Mouse (Mus musculus): ENCODE data around the gene Mapk11.

Gene Mapk11

DNA sequence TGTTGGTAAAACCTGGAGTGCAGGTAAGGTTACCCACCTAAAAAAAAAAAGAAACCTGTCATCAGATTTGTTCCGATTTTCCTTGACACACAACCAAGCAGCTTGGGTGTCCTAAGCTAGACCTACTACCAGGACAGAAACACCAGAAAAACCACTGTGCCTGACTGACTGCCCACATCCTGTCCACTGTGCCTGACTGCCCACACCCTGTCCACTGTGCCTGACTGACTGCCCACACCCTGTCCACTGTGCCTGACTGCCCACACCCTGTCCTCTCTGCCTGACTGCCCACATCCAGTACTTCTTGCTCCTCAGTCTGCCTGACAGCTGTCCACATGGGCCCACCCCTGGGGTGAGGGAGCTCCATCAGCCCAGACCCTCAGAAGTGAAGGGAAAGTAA, 42.5 kb downstream of the Mapk11 start:
- no peak for DNase-seq (ENCODE audit: extremely low spot score, low read depth, low spot score)

DNA sequence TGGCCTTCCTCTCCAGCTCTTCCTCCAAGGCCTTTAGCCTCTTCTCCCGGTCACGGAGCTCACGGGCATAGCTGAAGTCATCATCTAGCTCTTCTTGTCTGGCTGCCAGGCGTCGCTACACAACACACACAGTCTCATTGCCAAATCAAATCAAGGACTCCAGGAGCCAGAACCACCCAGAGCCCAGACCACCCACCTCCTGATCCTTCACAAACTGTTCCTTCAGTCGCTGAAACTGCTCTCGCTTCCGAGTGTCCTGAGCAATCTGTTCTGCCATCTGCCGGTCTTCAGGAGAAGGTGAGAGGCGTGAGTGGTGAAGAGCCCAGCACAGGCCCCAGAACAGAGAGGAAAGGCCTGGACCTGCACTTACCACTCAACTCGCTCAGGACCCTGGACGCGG, 43.4 kb downstream of the Mapk11 start:
- no peak for DNase-seq (ENCODE audit: extremely low spot score, low read depth, low spot score)

DNA sequence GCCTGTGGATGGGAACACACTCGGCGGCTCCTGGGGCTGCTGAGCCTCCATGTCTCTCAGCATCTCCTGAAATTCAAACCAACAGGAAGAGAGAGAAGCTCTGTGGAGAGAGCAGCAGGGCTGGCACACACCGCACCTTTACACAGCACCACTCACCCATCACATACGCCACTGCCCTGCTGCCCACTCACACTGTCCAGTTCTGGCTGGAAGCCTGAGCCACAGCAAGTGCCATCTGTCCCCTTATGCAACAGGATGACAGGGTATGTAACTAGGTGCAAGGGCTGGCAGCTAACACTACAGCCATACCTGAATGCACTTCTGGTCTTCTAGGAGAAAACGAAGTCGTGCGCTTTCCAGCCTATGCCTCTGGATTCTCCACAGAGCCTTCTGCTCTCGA, 45.0 kb downstream of the Mapk11 start:
- DNase-seq (ENCODE audit: extremely low spot score, low read depth, low spot score) = no peak

DNA sequence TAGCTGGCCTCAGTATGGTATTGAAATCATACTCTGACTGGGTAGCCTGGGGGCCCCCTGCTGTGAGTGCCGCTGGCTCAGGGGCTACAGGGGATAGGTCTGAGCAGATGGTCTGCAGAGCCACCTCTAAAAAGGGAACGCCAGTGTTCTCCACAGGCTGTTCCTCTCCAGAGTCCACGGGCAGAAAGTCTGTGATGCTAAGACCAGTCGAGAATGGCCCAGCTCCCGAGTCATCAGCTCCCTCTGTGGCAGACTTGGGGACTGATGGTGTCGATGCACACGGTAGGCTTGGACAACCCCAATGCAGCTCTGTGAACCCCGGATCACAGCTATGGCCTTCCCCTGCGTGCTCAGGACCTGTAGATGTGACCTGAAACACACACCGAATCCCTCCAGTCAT, 45.5 kb downstream of the Mapk11 start:
- no peak for DNase-seq (ENCODE audit: extremely low spot score, low read depth, low spot score)

DNA sequence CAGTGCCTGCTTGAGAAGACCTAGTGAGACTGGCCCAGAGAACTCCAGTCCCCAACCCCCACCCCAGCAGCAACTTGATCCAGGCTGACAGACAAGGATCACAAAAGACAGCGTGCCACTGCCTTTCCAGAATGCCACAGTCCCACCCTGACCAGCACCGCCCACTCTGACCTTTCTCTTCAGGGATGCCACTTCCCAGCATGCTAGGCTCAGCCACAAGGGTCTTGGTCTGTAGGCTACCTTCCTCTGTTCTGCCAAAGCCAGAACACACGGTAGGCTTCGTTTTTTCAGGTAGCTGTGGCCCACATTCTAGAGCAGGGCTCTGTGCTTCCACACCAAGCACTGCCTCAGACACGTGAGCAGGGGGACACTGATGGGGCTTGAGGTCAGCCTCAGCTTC, 46.8 kb downstream of the Mapk11 start:
- no peak for DNase-seq (ENCODE audit: extremely low spot score, low read depth, low spot score)

DNA sequence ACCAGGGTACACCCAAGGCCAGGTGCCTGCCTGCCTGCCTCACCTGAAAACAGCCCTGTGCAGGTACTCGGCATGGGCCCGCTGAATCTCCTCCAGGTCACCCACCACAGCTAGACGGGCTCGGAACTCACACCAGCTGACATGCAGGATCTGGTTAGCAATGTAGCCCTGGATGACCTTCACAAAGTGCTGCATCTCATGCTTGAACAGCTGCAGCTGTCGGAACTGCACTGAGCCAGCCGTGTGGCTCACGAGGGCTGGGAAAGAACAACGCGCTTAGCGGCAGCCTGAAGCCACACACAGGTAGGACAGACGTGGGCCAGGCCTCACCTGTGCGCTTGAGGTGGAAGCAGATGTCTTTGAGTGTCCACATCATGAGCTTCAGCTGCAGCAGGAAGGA, 48.6 kb downstream of the Mapk11 start:
- no peak for DNase-seq (ENCODE audit: extremely low spot score, low read depth, low spot score)

DNA sequence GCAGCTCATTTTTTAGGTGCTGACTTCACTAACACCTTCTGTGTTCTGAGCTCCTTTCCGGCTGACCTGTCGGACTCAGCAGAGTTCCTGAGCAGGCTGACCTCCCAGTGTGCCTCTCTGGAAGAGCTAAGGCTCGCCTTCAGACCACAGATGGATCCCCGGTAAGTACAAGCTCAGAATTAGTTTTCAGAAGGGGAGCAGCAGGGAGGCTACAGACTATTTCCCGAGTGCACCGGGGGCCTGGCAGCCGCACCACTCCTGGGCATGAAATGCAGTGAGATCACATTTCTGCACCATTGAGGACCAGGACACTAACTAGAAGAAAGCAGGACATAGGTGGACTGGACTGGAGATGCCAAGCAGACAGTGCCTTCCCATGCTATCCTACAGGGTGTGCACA, 50.8 kb downstream of the Mapk11 start:
- no peak for DNase-seq (ENCODE audit: extremely low spot score, low read depth, low spot score)

DNA sequence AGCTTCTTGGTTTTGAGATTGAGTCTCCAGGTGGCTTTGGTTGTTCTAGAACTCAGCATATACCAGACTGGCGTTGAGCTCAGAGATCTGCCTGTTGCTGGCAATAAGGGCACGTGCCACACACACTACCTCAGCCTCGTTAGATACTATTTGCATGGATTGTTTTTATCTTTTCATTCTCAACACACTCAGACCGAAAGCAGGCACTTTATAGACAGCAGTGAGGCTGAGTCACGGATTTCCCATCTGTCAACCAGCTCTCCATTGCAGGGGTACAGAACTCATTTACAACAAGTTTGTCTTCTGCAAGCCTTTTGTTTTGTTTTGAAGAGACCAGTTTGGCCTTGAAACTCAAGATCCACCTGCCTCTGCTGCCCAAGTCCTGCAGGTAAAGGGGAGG, 52.0 kb downstream of the Mapk11 start:
- no peak for DNase-seq (ENCODE audit: extremely low spot score, low read depth, low spot score)
